Mouse (Mus musculus): ENCODE measurements around the gene Prkg1.

DNA sequence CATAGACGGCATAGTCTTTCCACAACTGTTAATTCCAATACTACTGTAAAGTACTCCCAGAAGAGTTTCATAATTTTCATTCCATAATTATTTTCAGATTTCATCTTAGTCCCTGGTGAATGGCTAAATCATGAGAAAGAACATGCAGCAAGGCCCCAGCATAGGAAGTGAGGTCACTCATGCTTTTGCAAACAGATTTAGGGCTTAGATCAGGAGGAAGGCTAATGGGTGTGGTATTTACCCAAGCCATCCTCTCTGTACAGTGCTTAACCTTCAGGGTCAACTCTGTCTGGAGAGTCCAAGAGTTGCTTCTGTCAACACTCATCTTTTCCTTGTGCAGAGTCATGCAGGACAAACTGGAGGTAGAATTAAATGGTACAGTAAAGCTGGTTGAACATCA is 331.4 kb downstream of the Prkg1 start:
- TF ChIP-seq GATA1 (IDR thresholded peaks at IDR 0.05; ENCODE audit: borderline replicate concordance, low read length) (no peak), CTCF (IDR thresholded peaks at IDR 0.05; ENCODE audit: low read depth, low read length) (no peak)
